Mouse (Mus musculus) hindbrain, embryonic 13.5 days (tissue): ENCODE measurements around the gene Fbxw9. TPM values are rescaled to one million over a fixed set of nuclear protein-coding genes. Genes with fewer than 3 reads are reported as not detected.

Source experiments
- ATAC-seq: fragments of 200-750 bp; cut with Nextera tagmentation; 2 replicates; pipeline ENCODE4 v1.8.0; 2017; ENCODE audit warnings: moderate TSS enrichment; ENCODE audit not compliant: low FRiP score
- H3K27ac ChIP-seq: fragments of 300-500 bp; sonication (generic); 2 replicates; pipeline ENCODE4 v1.5.1; 2015; ENCODE audit warnings: inconsistent platforms, mild to moderate bottlenecking, moderate library complexity
- H3K27me3 ChIP-seq: fragments of 300-500 bp; sonication (generic); 2 replicates; pipeline ENCODE4 v1.6.1; 2015; ENCODE audit warnings: mild to moderate bottlenecking, inconsistent platforms
- H3K36me3 ChIP-seq: fragments of 300-500 bp; sonication (generic); 2 replicates; pipeline ENCODE4 v1.6.1; 2015; ENCODE audit warnings: mild to moderate bottlenecking, inconsistent platforms
- H3K4me1 ChIP-seq: fragments of 300-500 bp; sonication (generic); replicated peaks from 2 replicates; pipeline ENCODE4 v1.6.1; 2015; ENCODE audit warnings: inconsistent platforms
- H3K4me2 ChIP-seq: fragments of 300-500 bp; sonication (generic); 2 replicates; pipeline ENCODE4 v1.6.1; 2015; ENCODE audit warnings: inconsistent platforms, mild to moderate bottlenecking, moderate library complexity
- H3K4me3 ChIP-seq: fragments of 300-500 bp; sonication (generic); 2 replicates; pipeline ENCODE4 v1.5.1; 2015; ENCODE audit warnings: mild to moderate bottlenecking, inconsistent platforms
- H3K9ac ChIP-seq: fragments of 300-500 bp; sonication (generic); 2 replicates; pipeline ENCODE4 v1.6.1; 2015; ENCODE audit warnings: mild to moderate bottlenecking, inconsistent platforms
- H3K9me3 ChIP-seq: fragments of 300-500 bp; sonication (generic); 2 replicates; pipeline ENCODE4 v1.6.1; 2016; ENCODE audit warnings: inconsistent platforms
- WGBS: fragments of 180-500 bp; shearing (Covaris S2); methylation state at CpG from one replicate; pipeline ENCODE4 v1.1.7; 2015; 5-methylcytosine and 5-hydroxymethylcytosine counted together
- polyA plus RNA-seq: library from polyadenylated mRNA; unstranded; fragments of >200 nt; fragmentation: Nextera tagmentation; extraction: Ambion mirVana; gene quantifications from 2 replicates; pipeline ENCODE4 v1.2.1, GENCODE M21; 2015

The Fbxw9 gene
- polyA plus RNA-seq: 59.2 and 66.2 TPM in 2 replicates

DNA sequence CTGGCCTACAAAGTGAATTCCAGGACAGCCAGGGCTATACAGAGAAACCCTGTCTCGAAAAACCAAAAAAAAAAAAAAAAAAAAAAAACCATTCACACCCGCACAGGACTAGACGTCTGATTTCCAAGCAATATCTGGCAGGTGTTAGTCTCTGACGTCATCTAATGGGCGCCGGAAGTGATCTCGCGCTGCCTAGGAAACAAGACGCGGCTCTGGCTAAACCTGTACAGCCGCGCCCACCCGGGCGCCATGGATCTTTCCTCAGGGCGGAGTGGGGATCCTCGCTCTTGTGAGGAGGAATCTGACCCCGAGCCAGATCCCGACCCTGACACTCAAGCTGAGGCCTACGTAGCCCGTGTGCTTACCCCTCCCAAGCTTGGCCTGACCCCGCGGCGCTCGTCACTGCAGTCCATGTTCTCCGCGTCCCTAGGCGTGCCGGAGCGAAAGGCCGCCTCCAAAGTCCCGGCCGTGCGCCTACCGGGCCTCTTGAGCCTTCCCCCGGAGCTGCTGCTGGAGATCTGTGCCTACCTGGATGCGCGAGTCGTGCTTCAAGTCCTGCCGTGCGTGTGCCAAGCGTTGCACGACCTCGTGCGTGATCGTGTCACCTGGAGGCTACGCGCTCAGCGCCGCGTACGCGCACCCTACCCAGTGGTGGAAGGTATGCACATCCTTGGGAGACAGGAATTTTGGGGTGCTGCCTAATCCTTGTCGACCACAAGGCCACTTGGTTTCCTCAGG is at the start of gene Fbxw9:
Gene Fbxw9 (plus strand): TSS at position 177 of the 738 bp plus-strand sequence.
- peak within 1 kb of the TSS; percentile 70 for H3K27ac ChIP-seq
- ATAC-seq: peak; percentile 92
- H3K4me2 ChIP-seq: peak within 1 kb of the TSS; percentile 95
- H3K4me1 ChIP-seq: peaks cover 24% of the 10 kb centered on the region
- H3K9me3 ChIP-seq: no peaks in the 10 kb centered on the region
- H3K4me3 ChIP-seq: peak within 1 kb of the TSS; percentile 94
- H3K36me3 ChIP-seq: peaks cover 46% of the 10 kb centered on the region
- no peaks in the 10 kb centered on the region for H3K27me3 ChIP-seq
- H3K9ac ChIP-seq: peak within 1 kb of the TSS; percentile 91
- WGBS: 0% methylated on average over 53 of the region's 53 CpGs

DNA sequence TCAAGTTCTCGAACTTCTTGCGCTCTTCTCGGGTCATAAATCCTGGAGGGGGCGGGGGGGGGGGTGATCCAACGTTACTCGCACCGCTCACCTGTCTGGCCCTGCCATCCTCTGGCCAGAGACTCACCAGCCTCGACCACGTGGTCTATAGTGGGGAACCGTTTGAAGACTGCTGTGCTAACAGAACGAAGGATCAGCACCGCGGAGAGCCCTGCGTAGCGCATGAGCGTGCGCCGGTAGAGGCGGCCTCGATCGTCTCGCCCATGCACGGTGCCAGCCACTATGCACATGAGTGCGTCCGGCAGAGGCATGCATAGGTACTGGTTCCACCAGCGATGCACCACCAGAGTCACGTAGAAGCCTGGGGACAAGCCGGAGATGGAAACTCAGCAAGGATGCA is 48.6 kb upstream of the Fbxw9 start:
- Histone ChIP-seq H3K36me3 (no peaks in the 10 kb centered on the region), H3K4me1 (peaks cover 6% of the 10 kb centered on the region), H3K27me3 (peaks cover 78% of the 10 kb centered on the region), H3K4me3 (no peak overlapping the region), H3K27ac (no peak overlapping the region), H3K4me2 (no peak overlapping the region), H3K9ac (peak overlapping the region; percentile 46; the same call in 1 of the 2 replicates), H3K9me3 (no peaks in the 10 kb centered on the region)
- no peak for ATAC-seq
- WGBS: 18% methylated on average over 28 of the region's 28 CpGs

DNA sequence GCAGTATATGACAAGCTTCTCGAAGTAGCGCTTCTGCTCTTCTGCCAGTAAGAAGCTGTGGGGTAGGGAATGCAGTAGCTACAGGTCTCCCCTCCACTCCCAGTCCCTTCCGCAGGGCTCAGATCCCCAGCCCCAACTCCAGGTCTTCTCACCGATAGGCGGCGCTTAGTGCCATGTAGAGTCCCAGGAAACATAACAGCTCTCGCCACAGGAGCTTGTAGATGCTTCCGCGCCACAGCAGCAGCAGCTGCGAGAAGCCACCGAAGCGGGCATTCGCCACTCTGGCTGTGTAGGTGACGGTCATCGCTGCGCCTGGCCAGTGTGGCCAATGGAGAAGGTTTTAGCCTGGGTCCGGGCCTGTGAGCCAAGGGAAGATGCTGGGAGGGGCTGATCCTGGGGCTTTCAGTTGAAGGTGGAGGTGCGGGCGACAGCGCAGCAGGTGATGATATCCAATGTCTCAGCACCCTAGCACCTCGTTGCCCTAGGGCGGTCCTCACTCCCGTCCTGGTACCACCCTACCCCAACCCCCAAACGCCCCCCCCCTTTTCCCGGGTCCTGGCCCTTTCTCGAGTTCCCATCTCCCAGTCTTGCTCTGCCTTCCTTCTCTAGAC is 46.5 kb upstream of the Fbxw9 start:
- peaks cover 14% of the 10 kb centered on the region for H3K36me3 ChIP-seq
- H3K4me3 ChIP-seq: peak overlapping the region; percentile 38
- H3K4me1 ChIP-seq: peaks cover 6% of the 10 kb centered on the region
- H3K27ac ChIP-seq: no peak overlapping the region
- H3K4me2 ChIP-seq: peak overlapping the region; percentile 66
- H3K9me3 ChIP-seq: no peaks in the 10 kb centered on the region
- H3K9ac ChIP-seq: peak overlapping the region; percentile 67
- WGBS: 5% methylated on average over 25 of the region's 26 CpGs
- ATAC-seq: peak; percentile 80
- H3K27me3 ChIP-seq: peaks cover 60% of the 10 kb centered on the region

DNA sequence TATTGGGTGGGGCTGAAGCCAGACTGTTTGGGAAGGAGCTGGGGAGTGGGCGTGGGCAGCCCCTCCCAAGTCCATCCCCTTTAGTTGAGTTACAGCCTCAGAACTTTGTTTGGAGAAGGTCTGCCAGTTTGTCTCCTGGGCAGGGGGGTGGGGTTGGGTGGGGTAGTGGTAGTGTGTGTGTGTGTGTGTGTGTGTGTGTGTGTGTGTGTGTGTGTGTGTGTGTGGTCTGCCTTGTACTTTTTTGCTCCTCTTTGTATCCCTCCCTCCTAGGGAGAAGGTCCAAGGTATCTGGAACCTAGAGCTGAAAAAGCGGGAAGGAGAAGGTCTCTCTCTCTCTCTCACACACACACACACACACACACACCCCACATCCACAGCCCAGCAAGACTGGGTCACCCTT is 45.4 kb upstream of the Fbxw9 start, which contains the start of gene Best2:
Gene Best2 (minus strand): TSS at position 101 of the 400 bp plus-strand sequence.
- H3K9ac ChIP-seq: peak within 1 kb of the TSS; percentile 67
- no peak within 1 kb of the TSS for H3K27ac ChIP-seq
- 70% methylated on average over 1 of the region's 2 CpGs for WGBS
- H3K4me2 ChIP-seq: peak within 1 kb of the TSS; percentile 66
- H3K27me3 ChIP-seq: peaks cover 49% of the 10 kb centered on the region
- peak within 1 kb of the TSS; percentile 38 for H3K4me3 ChIP-seq
- H3K9me3 ChIP-seq: no peaks in the 10 kb centered on the region
- no peak for ATAC-seq
- peaks cover 6% of the 10 kb centered on the region for H3K4me1 ChIP-seq
- peaks cover 25% of the 10 kb centered on the region for H3K36me3 ChIP-seq

DNA sequence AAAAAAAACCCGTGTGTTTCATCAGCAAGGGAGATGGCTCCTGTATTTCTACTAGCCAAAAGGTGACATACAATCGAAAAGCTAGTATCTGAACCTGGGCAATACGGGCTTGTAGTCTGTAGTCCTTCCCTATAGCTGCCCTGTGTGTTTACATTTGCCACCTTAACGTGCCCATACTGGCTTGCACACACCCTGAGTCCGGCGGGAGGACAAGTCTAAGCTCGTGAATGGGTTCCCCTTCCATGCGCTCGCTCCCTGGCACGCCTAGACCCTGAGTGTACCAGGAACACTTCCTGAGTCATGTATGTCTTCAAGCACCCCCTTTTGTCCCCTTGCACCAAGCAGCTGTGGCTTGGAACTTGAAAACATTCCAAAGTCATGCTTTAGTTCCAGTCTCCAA is 43.1 kb upstream of the Fbxw9 start:
- Histone ChIP-seq H3K4me2 (no peak overlapping the region), H3K27me3 (peaks cover 33% of the 10 kb centered on the region), H3K9me3 (no peaks in the 10 kb centered on the region), H3K9ac (no peak overlapping the region), H3K27ac (no peak overlapping the region), H3K4me1 (peaks cover 6% of the 10 kb centered on the region), H3K4me3 (no peak overlapping the region), H3K36me3 (peaks cover 48% of the 10 kb centered on the region)
- ATAC-seq: no peak
- 77% methylated on average over 10 of the region's 10 CpGs for WGBS

DNA sequence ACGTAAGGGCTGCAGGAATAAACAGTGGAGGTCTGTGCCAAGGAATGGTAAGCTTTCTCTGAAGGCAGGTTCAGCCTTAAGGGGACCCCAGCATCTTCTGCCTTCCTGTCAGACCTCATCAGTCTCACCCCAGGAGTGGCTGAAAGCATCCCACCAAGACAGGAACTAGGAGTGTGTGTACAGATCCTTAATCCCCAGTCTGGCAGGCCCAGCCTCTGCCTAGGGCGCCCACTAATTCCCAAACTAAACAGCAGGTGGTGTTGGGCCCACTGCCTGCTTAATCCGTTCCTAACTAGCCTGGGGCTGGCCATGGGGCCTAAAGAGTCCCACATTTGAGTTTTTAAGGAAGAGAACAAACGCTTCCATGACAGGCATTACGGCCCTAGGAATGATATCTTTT is 42.6 kb upstream of the Fbxw9 start:
- no peaks in the 10 kb centered on the region for H3K9me3 ChIP-seq
- H3K36me3 ChIP-seq: peaks cover 53% of the 10 kb centered on the region
- H3K4me1 ChIP-seq: peaks cover 6% of the 10 kb centered on the region
- 50% methylated on average over 5 of the region's 5 CpGs for WGBS
- no peak overlapping the region for H3K4me3 ChIP-seq
- no peak overlapping the region for H3K4me2 ChIP-seq
- no peak overlapping the region; the same call in 1 of the 2 replicates for H3K9ac ChIP-seq
- H3K27me3 ChIP-seq: peaks cover 29% of the 10 kb centered on the region
- ATAC-seq: no peak
- H3K27ac ChIP-seq: no peak overlapping the region

DNA sequence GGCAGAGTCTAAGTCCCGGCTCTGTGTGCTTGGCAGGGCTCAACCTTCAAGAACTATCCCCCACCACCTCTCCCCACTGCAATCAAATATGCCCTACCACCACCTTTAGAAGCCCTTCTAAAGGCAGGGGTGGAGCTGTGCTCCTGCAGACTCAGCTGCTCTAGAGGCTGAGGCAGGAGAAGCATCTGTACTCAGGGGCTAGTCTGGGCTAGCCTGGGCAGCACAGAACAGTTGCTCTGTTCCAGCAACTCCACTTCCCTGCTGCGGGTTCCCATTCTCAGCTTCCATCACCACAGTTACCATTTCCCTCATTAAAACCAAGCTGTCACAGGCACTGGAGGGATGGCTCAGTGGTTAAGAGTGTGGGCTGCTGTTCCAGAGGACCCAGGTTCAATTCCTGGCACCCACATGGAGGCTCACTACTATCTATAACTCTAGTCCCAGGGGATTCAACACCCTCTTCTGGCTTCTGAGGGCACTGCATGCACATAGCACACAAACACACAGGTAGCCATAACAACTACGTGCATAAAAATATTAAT is 38.3 kb upstream of the Fbxw9 start:
- H3K9me3 ChIP-seq: no peaks in the 10 kb centered on the region
- H3K27ac ChIP-seq: no peak overlapping the region
- H3K4me2 ChIP-seq: no peak overlapping the region
- no peak overlapping the region for H3K4me3 ChIP-seq
- H3K4me1 ChIP-seq: peaks cover 24% of the 10 kb centered on the region
- no peaks in the 10 kb centered on the region for H3K27me3 ChIP-seq
- WGBS: 98% methylated on average over 3 of the region's 3 CpGs
- H3K36me3 ChIP-seq: peaks cover 70% of the 10 kb centered on the region
- no peak for ATAC-seq
- no peak overlapping the region for H3K9ac ChIP-seq

DNA sequence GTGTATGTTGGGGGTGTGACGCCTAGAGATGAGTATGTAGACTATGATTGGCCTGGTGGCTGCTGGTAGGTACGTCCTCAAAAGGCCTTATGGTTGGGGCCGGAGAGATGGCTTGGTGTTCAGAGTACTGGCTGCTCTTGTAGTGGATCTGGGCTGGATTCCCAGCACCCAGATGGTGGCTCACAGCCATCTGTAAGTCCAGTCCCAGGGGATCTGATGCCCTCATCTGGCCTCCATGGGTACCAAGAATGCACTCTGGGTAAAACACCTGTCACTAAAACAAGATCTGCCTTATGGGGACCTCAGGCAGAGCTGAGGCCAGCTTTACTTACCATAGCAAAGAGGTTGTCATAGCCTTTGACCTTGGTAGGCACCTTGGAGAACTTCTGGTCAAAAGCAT is 36.0 kb upstream of the Fbxw9 start:
- H3K4me1 ChIP-seq: peaks cover 36% of the 10 kb centered on the region
- peak overlapping the region; percentile 91; the same call in 1 of the 2 replicates for H3K4me3 ChIP-seq
- no peak overlapping the region for H3K27ac ChIP-seq
- H3K27me3 ChIP-seq: no peaks in the 10 kb centered on the region
- WGBS: 99% methylated on average over 3 of the region's 3 CpGs
- no peaks in the 10 kb centered on the region for H3K9me3 ChIP-seq
- peaks cover 51% of the 10 kb centered on the region for H3K36me3 ChIP-seq
- H3K4me2 ChIP-seq: peak overlapping the region; percentile 92
- no peak for ATAC-seq
- peak overlapping the region; percentile 86; the same call in 1 of the 2 replicates for H3K9ac ChIP-seq

DNA sequence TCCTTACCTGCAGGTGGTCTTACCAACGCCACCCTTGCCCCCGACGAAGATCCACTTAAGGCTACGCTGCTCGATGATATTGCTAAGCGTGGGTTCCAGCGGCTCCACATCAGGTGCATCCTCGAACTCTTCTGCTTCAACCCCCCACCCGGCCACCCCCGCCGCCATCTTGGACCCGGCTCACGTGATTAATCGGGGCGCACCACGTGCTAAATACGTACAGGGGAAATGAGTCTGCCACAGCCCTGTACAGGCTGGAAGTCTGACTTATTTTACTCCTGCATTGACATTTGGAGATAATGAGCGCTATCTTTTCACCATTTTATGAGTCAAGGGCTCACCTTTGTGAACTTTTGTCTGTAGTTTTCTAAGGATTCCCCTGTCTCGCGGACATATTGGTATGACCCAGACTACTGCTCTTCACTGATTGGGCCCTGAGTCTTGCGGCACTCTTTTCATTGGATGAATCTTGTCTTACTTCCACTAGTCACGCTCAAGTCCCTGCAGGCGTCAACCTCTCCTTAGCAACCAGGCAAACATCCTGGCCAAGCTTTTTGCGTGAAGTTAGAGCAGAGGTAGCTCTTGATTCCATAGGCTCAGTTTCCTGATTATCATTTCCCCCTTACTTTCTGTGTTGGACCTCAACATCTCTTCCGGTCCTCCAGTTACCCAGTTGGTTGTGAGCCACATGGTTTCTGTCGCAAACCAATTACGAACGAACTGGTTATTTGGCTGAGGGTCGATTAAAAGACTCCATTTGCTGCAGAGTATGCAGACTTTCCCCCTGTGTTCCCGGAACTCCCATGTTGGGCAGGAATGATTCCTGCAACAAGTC is 34.5 kb upstream of the Fbxw9 start, which contains the start of gene Asna1:
Gene Asna1 (minus strand): TSS at position 184 of the 835 bp plus-strand sequence.
- no peaks in the 10 kb centered on the region for H3K9me3 ChIP-seq

DNA sequence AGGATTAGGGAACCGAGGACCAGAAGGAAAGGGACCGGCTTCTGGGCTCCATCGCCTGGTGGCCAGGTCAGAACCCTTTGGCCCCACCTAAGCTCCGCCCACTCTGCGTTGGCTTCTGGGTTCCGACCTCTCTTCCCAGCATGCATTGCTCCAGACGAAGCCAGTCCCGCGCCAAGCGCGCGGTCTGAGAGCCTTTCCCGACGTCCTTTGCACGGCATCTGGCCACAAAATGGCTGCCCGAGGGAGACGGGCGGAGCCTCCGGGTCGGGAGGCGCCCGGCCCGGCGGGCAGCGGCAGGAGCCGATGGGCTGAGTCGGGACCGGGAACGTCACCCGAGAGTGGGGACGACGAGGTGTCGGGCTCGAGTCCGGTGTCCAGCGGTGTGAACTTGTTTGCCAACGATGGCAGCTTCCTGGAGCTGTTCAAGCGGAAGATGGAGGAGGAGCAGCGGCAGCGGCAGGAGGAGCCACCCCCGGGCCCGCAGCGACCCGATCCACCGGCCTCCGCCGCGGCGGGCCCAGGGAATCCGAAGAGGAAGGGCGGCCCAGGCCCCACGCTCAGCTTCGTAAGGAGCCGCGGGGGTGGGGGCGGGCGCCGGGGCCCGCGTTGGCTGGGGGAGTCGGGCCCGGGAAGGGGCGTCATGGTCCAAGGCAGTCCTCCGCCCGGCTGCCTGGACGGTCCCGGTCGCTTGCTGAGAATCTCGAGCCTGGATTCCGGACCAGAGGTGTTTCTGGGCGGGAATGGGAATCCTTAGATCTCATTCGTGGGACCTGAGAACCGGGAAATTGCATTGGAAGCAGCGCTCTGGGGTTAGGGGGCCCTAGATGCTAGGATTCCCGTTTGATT is 33.0 kb upstream of the Fbxw9 start, which contains the start of gene Trir:
Gene Trir (plus strand): TSS at position 154 of the 846 bp plus-strand sequence.
- Histone ChIP-seq H3K27ac (peak within 1 kb of the TSS; percentile 93), H3K27me3 (no peaks in the 10 kb centered on the region), H3K9ac (peak within 1 kb of the TSS; percentile 100), H3K36me3 (peaks cover 47% of the 10 kb centered on the region), H3K4me1 (peaks cover 41% of the 10 kb centered on the region), H3K4me2 (peak within 1 kb of the TSS; percentile 92), H3K9me3 (no peaks in the 10 kb centered on the region), H3K4me3 (peak within 1 kb of the TSS; percentile 91)
- ATAC-seq: peak; percentile 74
- 1% methylated on average over 72 of the region's 75 CpGs for WGBS

More for the DNA sequence above, 34.5 kb upstream of the Fbxw9 start, which contains the start of gene Asna1:
- peak; percentile 88 for ATAC-seq
- 7% methylated on average over 30 of the region's 30 CpGs for WGBS
- Histone ChIP-seq H3K27me3 (no peaks in the 10 kb centered on the region), H3K4me3 (peak within 1 kb of the TSS; percentile 91), H3K4me1 (peaks cover 41% of the 10 kb centered on the region), H3K27ac (peak within 1 kb of the TSS; percentile 93), H3K9ac (peak within 1 kb of the TSS; percentile 86), H3K4me2 (peak within 1 kb of the TSS; percentile 92), H3K36me3 (peaks cover 50% of the 10 kb centered on the region)

DNA sequence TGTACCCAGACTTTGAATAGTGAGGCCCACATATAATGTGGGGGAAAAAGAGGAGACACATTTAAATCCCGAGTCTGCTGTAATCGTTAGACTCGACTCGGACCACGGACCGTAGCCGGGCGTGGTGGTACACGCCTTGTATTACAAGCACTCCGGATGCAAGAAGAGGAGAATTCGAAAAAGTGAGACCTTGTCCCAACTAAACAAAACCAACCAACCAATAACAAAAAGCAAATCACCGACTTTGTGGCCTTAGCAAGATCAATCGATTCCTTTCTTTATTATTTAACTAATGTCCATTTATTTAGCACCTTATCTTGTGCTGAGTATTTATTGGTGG is 32.4 kb upstream of the Fbxw9 start:
- Histone ChIP-seq H3K4me3 (peak overlapping the region; percentile 87), H3K9ac (peak overlapping the region; percentile 100), H3K27ac (peak overlapping the region; percentile 93), H3K9me3 (no peaks in the 10 kb centered on the region), H3K27me3 (no peaks in the 10 kb centered on the region), H3K4me1 (peaks cover 41% of the 10 kb centered on the region), H3K36me3 (peaks cover 47% of the 10 kb centered on the region), H3K4me2 (peak overlapping the region; percentile 92)
- 2% methylated on average over 13 of the region's 13 CpGs for WGBS
- ATAC-seq: no peak
